Mouse (Mus musculus): ENCODE data around the gene Bin2. TPM values are rescaled to one million over a fixed set of nuclear protein-coding genes. Genes with fewer than 3 reads are reported as not detected.

Bin2 gene
- polyA plus RNA-seq, 1 experiment from 2014 or later = 3.9 TPM

GRCm38 (mm10) chr15:100667871-100668545, 1.3 kb downstream of the Bin2 start:
- Histone ChIP-seq H3K9ac (ENCODE audit: low read length) (no peak overlapping the region), H3K9me3 (ENCODE audit: control insufficient read depth, low read length) (no peaks in the 10 kb centered on the region), H3K4me2 (ENCODE audit: low read depth, low read length, severe bottlenecking) (no peak overlapping the region), H3K4me1 (replicated peaks; ENCODE audit: control insufficient read depth, insufficient read depth, low read length) (no peaks in the 10 kb centered on the region; the same call in 1 of the 2 replicates), H3K27ac (ENCODE audit: low read depth, low read length) (no peak overlapping the region), H3K27me3 (ENCODE audit: control insufficient read depth, insufficient read depth, low read length) (no peaks in the 10 kb centered on the region), H3K4me3 (ENCODE audit: low read depth, low read length) (no peak overlapping the region), H3K36me3 (ENCODE audit: control insufficient read depth, insufficient read depth, low read length) (no peaks in the 10 kb centered on the region)
- WGBS = 88% methylated on average over 5 of the region's 5 CpGs
- no peak for DNase-seq (ENCODE audit: low spot score)
- ATAC-seq (replicated peaks; ENCODE audit: low FRiP score) = no peak

- no peak overlapping the region for H3K9ac ChIP-seq (ENCODE audit: low read length)
- ATAC-seq (replicated peaks; ENCODE audit: low FRiP score) = no peak
- no peaks in the 10 kb centered on the region for H3K9me3 ChIP-seq (ENCODE audit: control insufficient read depth, low read length)
- H3K27me3 ChIP-seq (ENCODE audit: control insufficient read depth, insufficient read depth, low read length) = no peaks in the 10 kb centered on the region
- H3K4me3 ChIP-seq (ENCODE audit: low read depth, low read length) = no peak overlapping the region
- H3K36me3 ChIP-seq (ENCODE audit: control insufficient read depth, insufficient read depth, low read length) = no peaks in the 10 kb centered on the region
- H3K27ac ChIP-seq (ENCODE audit: low read depth, low read length) = no peak overlapping the region
- no peak for DNase-seq (ENCODE audit: low spot score)
- 69% methylated on average over 6 of the region's 6 CpGs for WGBS
- H3K4me2 ChIP-seq (ENCODE audit: low read depth, low read length, severe bottlenecking) = no peak overlapping the region
- no peaks in the 10 kb centered on the region; the same call in 1 of the 2 replicates for H3K4me1 ChIP-seq (replicated peaks; ENCODE audit: control insufficient read depth, insufficient read depth, low read length)
These were observed 1.9 kb downstream of the Bin2 start for GRCm38 (mm10) chr15:100667420-100667819.

- ATAC-seq (replicated peaks; ENCODE audit: low FRiP score) (no peak), DNase-seq (ENCODE audit: low spot score) (no peak)
- H3K4me1 ChIP-seq (replicated peaks; ENCODE audit: control insufficient read depth, insufficient read depth, low read length) = no peaks in the 10 kb centered on the region; the same call in 1 of the 2 replicates
- no peak overlapping the region for H3K4me3 ChIP-seq (ENCODE audit: low read depth, low read length)
- H3K36me3 ChIP-seq (ENCODE audit: control insufficient read depth, insufficient read depth, low read length) = no peaks in the 10 kb centered on the region
- H3K27me3 ChIP-seq (ENCODE audit: control insufficient read depth, insufficient read depth, low read length) = no peaks in the 10 kb centered on the region
- WGBS = 45% methylated on average over 12 of the region's 12 CpGs
- no peak overlapping the region for H3K4me2 ChIP-seq (ENCODE audit: low read depth, low read length, severe bottlenecking)
- no peak overlapping the region for H3K27ac ChIP-seq (ENCODE audit: low read depth, low read length)
- H3K9me3 ChIP-seq (ENCODE audit: control insufficient read depth, low read length) = no peaks in the 10 kb centered on the region
- no peak overlapping the region for H3K9ac ChIP-seq (ENCODE audit: low read length)
These were observed 2.5 kb downstream of the Bin2 start for GRCm38 (mm10) chr15:100666851-100667250.

- H3K27me3 ChIP-seq (ENCODE audit: control insufficient read depth, insufficient read depth, low read length) = no peaks in the 10 kb centered on the region
- no peaks in the 10 kb centered on the region for H3K9me3 ChIP-seq (ENCODE audit: control insufficient read depth, low read length)
- no peak overlapping the region for H3K4me2 ChIP-seq (ENCODE audit: low read depth, low read length, severe bottlenecking)
- WGBS = 12% methylated on average over 7 of the region's 7 CpGs
- H3K27ac ChIP-seq (ENCODE audit: low read depth, low read length) = no peak overlapping the region
- no peak overlapping the region for H3K9ac ChIP-seq (ENCODE audit: low read length)
- ATAC-seq (replicated peaks; ENCODE audit: low FRiP score) = no peak
- H3K4me1 ChIP-seq (replicated peaks; ENCODE audit: control insufficient read depth, insufficient read depth, low read length) = no peaks in the 10 kb centered on the region; the same call in 1 of the 2 replicates
- H3K36me3 ChIP-seq (ENCODE audit: control insufficient read depth, insufficient read depth, low read length) = no peaks in the 10 kb centered on the region
- DNase-seq (ENCODE audit: low spot score) = no peak
- no peak overlapping the region for H3K4me3 ChIP-seq (ENCODE audit: low read depth, low read length)
These were observed 3.1 kb downstream of the Bin2 start for GRCm38 (mm10) chr15:100666219-100666696.

GRCm38 (mm10) chr15:100665411-100666218, 3.7 kb downstream of the Bin2 start:
- H3K4me1 ChIP-seq (replicated peaks; ENCODE audit: control insufficient read depth, insufficient read depth, low read length) = no peaks in the 10 kb centered on the region; the same call in 1 of the 2 replicates
- ATAC-seq (replicated peaks; ENCODE audit: low FRiP score) (no peak), DNase-seq (ENCODE audit: low spot score) (no peak)
- no peaks in the 10 kb centered on the region for H3K27me3 ChIP-seq (ENCODE audit: control insufficient read depth, insufficient read depth, low read length)
- 41% methylated on average over 9 of the region's 9 CpGs for WGBS
- H3K36me3 ChIP-seq (ENCODE audit: control insufficient read depth, insufficient read depth, low read length) = no peaks in the 10 kb centered on the region
- H3K27ac ChIP-seq (ENCODE audit: low read depth, low read length) = no peak overlapping the region
- no peak overlapping the region for H3K9ac ChIP-seq (ENCODE audit: low read length)
- H3K4me2 ChIP-seq (ENCODE audit: low read depth, low read length, severe bottlenecking) = no peak overlapping the region
- H3K9me3 ChIP-seq (ENCODE audit: control insufficient read depth, low read length) = no peaks in the 10 kb centered on the region
- no peak overlapping the region for H3K4me3 ChIP-seq (ENCODE audit: low read depth, low read length)

GRCm38 (mm10) chr15:100664813-100665274, 4.5 kb downstream of the Bin2 start:
- 88% methylated on average over 9 of the region's 9 CpGs for WGBS
- no peaks in the 10 kb centered on the region for H3K36me3 ChIP-seq (ENCODE audit: control insufficient read depth, insufficient read depth, low read length)
- no peak overlapping the region for H3K27ac ChIP-seq (ENCODE audit: low read depth, low read length)
- H3K4me1 ChIP-seq (replicated peaks; ENCODE audit: control insufficient read depth, insufficient read depth, low read length) = no peaks in the 10 kb centered on the region; the same call in 1 of the 2 replicates
- H3K4me2 ChIP-seq (ENCODE audit: low read depth, low read length, severe bottlenecking) = no peak overlapping the region
- H3K9ac ChIP-seq (ENCODE audit: low read length) = no peak overlapping the region
- H3K27me3 ChIP-seq (ENCODE audit: control insufficient read depth, insufficient read depth, low read length) = no peaks in the 10 kb centered on the region
- no peak for ATAC-seq (replicated peaks; ENCODE audit: low FRiP score)
- DNase-seq (ENCODE audit: low spot score) = no peak
- H3K4me3 ChIP-seq (ENCODE audit: low read depth, low read length) = no peak overlapping the region
- no peaks in the 10 kb centered on the region for H3K9me3 ChIP-seq (ENCODE audit: control insufficient read depth, low read length)

- ATAC-seq (replicated peaks; ENCODE audit: low FRiP score) = no peak
- 90% methylated on average over 5 of the region's 5 CpGs for WGBS
- DNase-seq (ENCODE audit: low spot score) = no peak
- no peak overlapping the region for H3K4me2 ChIP-seq (ENCODE audit: low read depth, low read length, severe bottlenecking)
- no peaks in the 10 kb centered on the region; the same call in 1 of the 2 replicates for H3K4me1 ChIP-seq (replicated peaks; ENCODE audit: control insufficient read depth, insufficient read depth, low read length)
- no peaks in the 10 kb centered on the region for H3K36me3 ChIP-seq (ENCODE audit: control insufficient read depth, insufficient read depth, low read length)
- no peak overlapping the region for H3K4me3 ChIP-seq (ENCODE audit: low read depth, low read length)
- no peak overlapping the region for H3K27ac ChIP-seq (ENCODE audit: low read depth, low read length)
- H3K9ac ChIP-seq (ENCODE audit: low read length) = no peak overlapping the region
- H3K9me3 ChIP-seq (ENCODE audit: control insufficient read depth, low read length) = no peaks in the 10 kb centered on the region
- H3K27me3 ChIP-seq (ENCODE audit: control insufficient read depth, insufficient read depth, low read length) = no peaks in the 10 kb centered on the region
These were observed 8.5 kb downstream of the Bin2 start for GRCm38 (mm10) chr15:100660805-100661204.

DNA sequence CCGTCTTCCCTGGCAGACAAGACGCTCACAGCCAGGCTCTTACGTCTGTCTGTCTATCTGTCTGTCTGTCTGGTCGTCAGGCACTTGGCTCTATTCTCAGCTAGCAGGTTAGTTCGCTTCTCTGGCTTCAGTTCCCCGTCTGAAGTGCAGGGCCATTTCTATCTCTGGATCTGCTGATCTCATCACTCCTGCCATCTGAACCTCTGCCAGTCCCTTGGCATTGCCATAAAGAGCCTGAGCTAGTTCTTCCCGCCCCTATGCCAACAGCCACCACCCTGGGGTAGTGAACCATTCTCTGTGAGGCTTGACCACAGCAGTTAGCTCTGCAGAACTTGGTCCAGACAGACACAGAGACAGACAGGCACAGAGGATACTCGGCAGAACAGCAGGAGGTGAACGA, 9.0 kb downstream of the Bin2 start:
- ATAC-seq (replicated peaks; ENCODE audit: low FRiP score) (no peak), DNase-seq (ENCODE audit: low spot score) (no peak)
- Histone ChIP-seq H3K4me1 (replicated peaks; ENCODE audit: control insufficient read depth, insufficient read depth, low read length) (no peaks in the 10 kb centered on the region), H3K9ac (ENCODE audit: low read length) (no peak overlapping the region), H3K9me3 (ENCODE audit: control insufficient read depth, low read length) (no peaks in the 10 kb centered on the region), H3K27me3 (ENCODE audit: control insufficient read depth, insufficient read depth, low read length) (no peaks in the 10 kb centered on the region), H3K4me3 (ENCODE audit: low read depth, low read length) (no peak overlapping the region), H3K27ac (ENCODE audit: low read depth, low read length) (no peak overlapping the region), H3K4me2 (ENCODE audit: low read depth, low read length, severe bottlenecking) (no peak overlapping the region), H3K36me3 (ENCODE audit: control insufficient read depth, insufficient read depth, low read length) (no peaks in the 10 kb centered on the region)
- WGBS = 88% methylated on average over 9 of the region's 9 CpGs
